8 mouse cellular contexts compared by ENCODE assay signal in genomic region chr4:109406486-109407175, GRCm38 (mm10). TPM values are rescaled to one million over a fixed set of nuclear protein-coding genes. Genes with fewer than 3 reads are reported as not detected.
A peak's percentile ranks its signal among the peaks of the same experiment; 100 is the strongest.
DNase-seq lines count a peak whose midpoint lies in the region; ATAC-seq and TF ChIP-seq lines count a peak whose summit lies in the region.

Gene Ttc39a (plus strand): TSS chr4:109406623.

- H3K4me3 ChIP-seq in ES-Bruce4 (ENCODE audit: low read depth, low read length) = peak within 1 kb of the TSS; percentile 69
- peak within 1 kb of the TSS; percentile 63 for H3K4me3 ChIP-seq in embryonic facial prominence, embryonic 12.5 days
- H3K4me3 ChIP-seq in heart, embryonic 14.5 days (ENCODE audit: control insufficient read depth in 1 of 2, insufficient read depth in 1 of 2, low read depth in 1 of 2, low read length in 2 of 2) = peak within 1 kb of the TSS; percentile 64 to 75

- peak; percentile 79 for DNase-seq in adrenal gland, postnatal 14 days
- DNase-seq in kidney, postnatal 10 days = peak; percentile 66
- DNase-seq in lung, postnatal 14 days = peak; percentile 34
- DNase-seq in retina, postnatal 7 days (ENCODE audit: low read depth, low spot score) = peak; percentile 11
- DNase-seq in B cell, adult 2 months = no peak

- no peak for TF ChIP-seq CTCF in ES-Bruce4 (IDR thresholded peaks at IDR 0.05; ENCODE audit: low read depth, low read length)

- no peaks in the 10 kb centered on the region for H3K9me3 ChIP-seq in ES-Bruce4 (replicated peaks; ENCODE audit: control insufficient read depth, insufficient read depth, low read length, poor library complexity, severe bottlenecking)
- no peaks in the 10 kb centered on the region for H3K9me3 ChIP-seq in embryonic facial prominence, embryonic 12.5 days
- no peaks in the 10 kb centered on the region for H3K9me3 ChIP-seq in heart, embryonic 14.5 days (ENCODE audit: control insufficient read depth, low read length)

- no peaks in the 10 kb centered on the region; the same call in 1 of the 2 replicates for H3K27me3 ChIP-seq in ES-Bruce4 (ENCODE audit: control insufficient read depth, insufficient read depth, low read length, poor library complexity, severe bottlenecking)
- H3K27me3 ChIP-seq in embryonic facial prominence, embryonic 12.5 days = no peaks in the 10 kb centered on the region
- H3K27me3 ChIP-seq in heart, embryonic 14.5 days (ENCODE audit: control insufficient read depth, insufficient read depth, low read length) = no peaks in the 10 kb centered on the region

- H3K9ac ChIP-seq in ES-Bruce4 (ENCODE audit: low read depth, poor library complexity, severe bottlenecking) = peak within 1 kb of the TSS; percentile 75
- H3K9ac ChIP-seq in embryonic facial prominence, embryonic 12.5 days = peak within 1 kb of the TSS; percentile 74
- peak within 1 kb of the TSS; percentile 84 for H3K9ac ChIP-seq in heart, embryonic 14.5 days (ENCODE audit: low read length)

- no peak within 1 kb of the TSS for H3K27ac ChIP-seq in ES-Bruce4 (ENCODE audit: insufficient read depth, low read length)
- H3K27ac ChIP-seq in embryonic facial prominence, embryonic 12.5 days = no peak within 1 kb of the TSS
- peak within 1 kb of the TSS; percentile 70 to 82 for H3K27ac ChIP-seq in heart, embryonic 14.5 days (replicated peaks in 1 of 2; ENCODE audit: control insufficient read depth in 1 of 2, insufficient read depth in 1 of 2, low read depth in 2 of 2, low read length in 2 of 2)

- peak within 1 kb of the TSS; percentile 97 for H3K4me2 ChIP-seq in embryonic facial prominence, embryonic 12.5 days (replicated peaks)
- H3K4me2 ChIP-seq in heart, embryonic 14.5 days (ENCODE audit: low read length) = peak within 1 kb of the TSS; percentile 95

- no peaks in the 10 kb centered on the region for H3K4me1 ChIP-seq in ES-Bruce4 (ENCODE audit: control insufficient read depth, insufficient read depth, low read length)
- peaks cover 12% of the 10 kb centered on the region for H3K4me1 ChIP-seq in embryonic facial prominence, embryonic 12.5 days
- H3K4me1 ChIP-seq in heart, embryonic 14.5 days (ENCODE audit: control insufficient read depth in 2 of 2, insufficient read depth in 2 of 2, low read length in 2 of 2) = peaks cover 17 to 31% of the 10 kb centered on the region in 2 experiments

- ATAC-seq in embryonic facial prominence, embryonic 12.5 days (ENCODE audit: insufficient number of reproducible peaks, insufficient read depth, low FRiP score, low TSS enrichment) = peak; percentile 41; the same call in 1 of the 2 replicates
- ATAC-seq in heart, embryonic 14.5 days (ENCODE audit: insufficient number of reproducible peaks, insufficient read depth, low FRiP score, low read depth) = peak; percentile 57

- 1% methylated on average over 30 of the region's 56 CpGs for WGBS in embryonic facial prominence, embryonic 12.5 days
- 2% methylated on average over 53 of the region's 56 CpGs for WGBS in heart, embryonic 14.5 days

- TF ChIP-seq EP300 in ES-Bruce4 (IDR thresholded peaks at IDR 0.05; ENCODE audit: insufficient read depth, low read depth, low read length) = no peak

- no peaks in the 10 kb centered on the region for H3K36me3 ChIP-seq in ES-Bruce4 (ENCODE audit: control insufficient read depth, insufficient read depth, low read length, poor library complexity, severe bottlenecking)
- H3K36me3 ChIP-seq in embryonic facial prominence, embryonic 12.5 days = no peaks in the 10 kb centered on the region
- H3K36me3 ChIP-seq in heart, embryonic 14.5 days (ENCODE audit: control insufficient read depth, insufficient read depth, low read length) = no peaks in the 10 kb centered on the region; the same call in 1 of the 2 replicates

- TF ChIP-seq POLR2A in ES-Bruce4 (IDR thresholded peaks at IDR 0.05; ENCODE audit: insufficient read depth, low read length) = no peak

RNA-seq across cellular contexts. Expression of gene Ttc39a, which starts in this region (rescaled TPM):
- 2.1 and 3.0 TPM in 2 replicates for polyA plus RNA-seq in ES-Bruce4 (2011; ENCODE audit: insufficient read depth, insufficient read length, low read depth, missing spikeins)
- total RNA-seq in adrenal gland, postnatal 14 days (2021) = 6.2 and 7.1 TPM in 2 replicates
- 3.6 and 4.2 TPM in 2 replicates for polyA plus RNA-seq in embryonic facial prominence, embryonic 12.5 days (2016; fragmentation: Nextera tagmentation; extraction: Ambion mirVana)
- polyA plus RNA-seq in heart, embryonic 14.5 days (2014; fragmentation: Nextera tagmentation; extraction: Ambion mirVana) = 7.7 and 8.2 TPM in 2 replicates

Comparison
In these comparisons a context has a peak if more than half of its experiments do, and no peak if none do; other contexts are left out.
1. H3K27ac ChIP-seq: peak in heart, embryonic 14.5 days (2 of 2); none in ES-Bruce4 (single experiment) and embryonic facial prominence, embryonic 12.5 days (single experiment).
2. DNase-seq: peak in adrenal gland, postnatal 14 days (single experiment), kidney, postnatal 10 days (single experiment), lung, postnatal 14 days (single experiment) and retina, postnatal 7 days (single experiment); none in B cell, adult 2 months (0 of 2).
3. Peak in every context shown above with its lines, with median percentiles within 50 percentile points of each other: H3K4me3 ChIP-seq and H3K9ac ChIP-seq.